Mouse (Mus musculus) spleen, postnatal 14 days (tissue): ENCODE results near the gene Wdr5b.
"Not testable (repeated sequence)": the region's sequence is repeated elsewhere in the genome, so short reads cannot be mapped to it uniquely, and the experiment has no call there.

Experiments
- DNase-seq, 2 experiments: peaks; one replicate each; pipeline ENCODE4 v3.0.0; 2021 to 2022; ENCODE audit warnings: low spot score in 2 of 2

Wdr5b gene

GRCm38 (mm10) chr16:36040640-36041624 is at the start of gene Wdr5b:
Gene Wdr5b (plus strand): TSS chr16:36041190.
- peak; percentile 68 for DNase-seq

DNA sequence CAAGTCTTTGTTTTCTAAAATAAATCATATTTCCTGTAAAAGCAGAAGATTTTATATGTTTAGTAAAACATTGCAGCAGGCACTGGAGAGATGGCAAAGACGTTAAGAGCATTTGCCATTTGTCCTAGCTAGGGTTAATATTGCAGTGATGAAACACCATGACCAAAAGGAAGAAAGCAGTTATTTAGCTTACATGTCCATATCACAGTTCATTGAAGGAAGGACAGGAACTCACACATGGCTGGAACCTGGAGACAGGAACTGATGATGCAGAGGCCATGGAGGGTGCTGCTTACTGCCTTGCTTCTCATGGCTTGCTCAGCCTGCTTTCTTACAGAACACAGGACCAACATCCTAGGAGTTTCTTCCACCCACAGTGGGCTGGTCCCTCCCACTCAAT is 48.6 kb upstream of the Wdr5b start:
- no peak for DNase-seq

GRCm38 (mm10) chr16:35993316-35993715 is 47.7 kb upstream of the Wdr5b start:
- DNase-seq = no peak

- not testable (repeated sequence) for DNase-seq
Observed at GRCm38 (mm10) chr16:35998852-35999251, 42.1 kb upstream of the Wdr5b start.

DNA sequence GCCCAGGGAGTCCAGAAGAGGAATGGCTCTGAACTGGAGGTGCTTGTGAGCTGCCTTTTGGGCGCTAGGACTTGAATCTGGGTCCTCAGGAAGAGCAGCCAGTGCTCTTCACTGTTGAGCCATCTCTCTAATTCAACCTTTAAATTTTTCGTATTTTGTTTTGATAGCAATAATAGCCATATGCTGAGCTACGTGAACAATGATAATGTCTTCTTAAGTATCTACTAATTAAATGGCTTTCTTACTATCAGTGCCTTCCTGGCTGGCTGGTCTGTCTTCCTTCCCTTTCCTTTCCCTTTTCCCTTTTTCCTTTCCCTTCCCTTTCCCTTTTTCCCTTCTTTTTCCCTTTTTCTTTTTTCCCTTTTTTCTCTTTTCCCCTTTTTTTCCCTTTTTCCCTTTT is 32.6 kb upstream of the Wdr5b start:
- DNase-seq = no peak

- DNase-seq = no peak
Observed at GRCm38 (mm10) chr16:36016335-36016734, 24.7 kb upstream of the Wdr5b start.

- not testable (repeated sequence) for DNase-seq
Observed at GRCm38 (mm10) chr16:36028120-36028519, 12.9 kb upstream of the Wdr5b start.

- DNase-seq = no peak
Observed at GRCm38 (mm10) chr16:36041625-36042020, 633 bp downstream of the Wdr5b start.

DNA sequence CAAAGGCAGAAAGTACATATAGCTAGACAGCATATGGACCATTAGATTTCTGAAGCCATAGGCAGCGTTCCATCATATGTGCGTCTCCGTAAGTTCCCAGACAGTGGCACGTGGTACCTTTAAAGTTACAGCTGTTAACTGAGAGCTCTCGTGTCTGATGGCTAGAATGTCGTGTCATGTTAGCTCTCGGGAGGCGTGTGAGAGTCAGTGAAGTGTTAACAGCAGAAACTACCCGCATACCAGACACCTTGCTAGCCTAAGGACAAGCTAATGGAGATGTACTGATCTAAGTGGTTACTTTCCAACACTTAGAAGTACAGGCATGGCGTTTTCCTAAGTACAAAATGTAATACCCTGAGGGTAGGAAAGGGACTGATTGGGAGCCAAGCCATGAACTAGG is 2.1 kb downstream of the Wdr5b start:
- DNase-seq = no peak

DNA sequence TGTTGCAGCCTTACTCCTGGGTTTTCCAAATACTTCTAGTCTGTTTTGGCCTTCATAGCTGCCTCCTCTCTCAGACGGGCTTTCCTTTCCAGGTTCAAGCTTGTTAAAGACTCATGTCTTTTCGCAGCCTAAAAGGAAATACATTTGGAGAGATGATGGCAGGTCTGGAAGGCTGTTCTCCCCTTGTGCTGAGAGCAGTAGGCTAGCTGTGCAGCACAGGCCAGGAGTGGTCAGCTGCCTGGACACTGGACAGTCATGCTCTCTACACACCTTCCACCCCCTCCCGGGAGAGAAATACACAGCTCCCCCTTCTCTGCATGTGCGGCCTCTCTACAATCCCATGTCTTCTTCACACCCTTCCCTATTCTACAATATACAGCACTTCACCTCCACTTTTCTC is 3.0 kb downstream of the Wdr5b start:
- DNase-seq = no peak

DNA sequence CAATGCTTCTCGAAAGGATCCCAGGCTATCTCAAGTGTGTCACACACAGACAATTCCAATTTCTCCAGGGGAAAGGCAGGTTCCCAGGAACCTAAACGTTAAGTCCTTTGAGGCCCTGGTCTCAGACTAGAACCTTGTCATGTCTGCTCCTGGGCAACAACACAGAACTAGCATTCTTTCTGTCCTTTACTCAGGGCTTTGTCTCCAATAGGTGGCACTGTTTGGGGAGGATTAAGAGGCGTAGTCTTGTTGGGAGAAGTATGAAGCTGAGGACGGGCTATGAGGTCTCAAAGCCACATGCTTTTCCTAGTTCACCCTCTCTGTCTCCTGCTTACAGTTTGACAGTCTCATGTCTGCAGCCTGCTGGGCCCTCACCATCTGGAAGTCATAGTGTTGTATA is 6.5 kb downstream of the Wdr5b start:
- no peak for DNase-seq

- no peak for DNase-seq
Observed at GRCm38 (mm10) chr16:36051491-36051890, 10.5 kb downstream of the Wdr5b start.

DNA sequence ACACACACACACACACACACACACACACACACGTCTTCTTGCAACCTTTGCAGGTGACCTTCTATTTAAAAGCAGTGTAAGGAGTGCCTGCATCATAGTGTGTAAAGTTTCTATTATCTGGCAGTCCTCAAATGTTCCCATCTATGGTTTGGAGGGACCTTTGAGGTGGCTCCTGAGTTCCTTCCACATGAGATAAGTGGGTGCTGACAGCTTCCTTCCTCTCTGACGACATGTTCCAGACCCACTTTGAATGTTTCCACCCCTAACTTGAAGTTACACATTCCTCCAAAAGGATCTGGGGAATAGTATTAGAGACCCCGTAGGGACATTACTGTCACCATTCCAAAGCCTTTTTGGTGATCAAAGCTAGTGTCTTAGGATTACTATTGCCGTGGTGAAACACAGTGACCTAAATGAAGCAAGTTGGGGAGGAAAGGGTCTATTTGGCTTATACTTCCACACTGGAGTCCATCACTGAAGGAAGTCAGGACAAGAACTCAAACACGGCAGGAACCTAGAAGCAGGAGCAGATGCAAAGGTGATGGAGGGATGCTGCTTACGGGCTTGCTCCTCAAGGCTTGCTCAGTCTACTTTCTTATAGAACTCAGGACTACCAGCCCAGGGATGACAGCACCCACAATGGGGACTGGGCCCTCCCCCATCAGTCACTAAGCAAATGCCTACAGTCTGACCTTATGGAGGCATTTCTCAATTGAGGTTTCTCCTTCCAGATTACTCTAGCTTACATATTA is 12.7 kb downstream of the Wdr5b start:
- no peak for DNase-seq

GRCm38 (mm10) chr16:36054920-36055319 is 13.9 kb downstream of the Wdr5b start:
- no peak for DNase-seq

DNA sequence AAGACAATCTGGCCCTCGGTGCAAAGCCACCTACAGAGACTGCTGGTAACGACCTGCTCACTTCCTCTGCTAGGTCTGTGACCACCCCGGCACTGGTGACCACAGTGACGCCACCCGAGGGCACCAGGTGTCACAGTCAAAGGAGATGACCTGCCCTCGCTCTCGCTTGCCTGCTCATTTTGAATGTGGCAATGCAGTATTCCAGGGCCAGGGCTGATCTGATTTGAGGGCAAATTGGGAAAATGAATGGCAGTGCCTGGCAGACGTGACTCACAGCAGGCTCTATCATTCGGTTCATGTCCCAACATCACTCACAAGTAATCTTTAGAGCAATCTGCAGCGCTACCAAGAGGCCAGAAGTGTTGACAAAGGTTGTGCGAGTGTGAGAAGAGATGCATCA is 15.4 kb downstream of the Wdr5b start:
- no peak for DNase-seq

- DNase-seq = no peak
Observed at GRCm38 (mm10) chr16:36057933-36058475, 17.0 kb downstream of the Wdr5b start.

DNA sequence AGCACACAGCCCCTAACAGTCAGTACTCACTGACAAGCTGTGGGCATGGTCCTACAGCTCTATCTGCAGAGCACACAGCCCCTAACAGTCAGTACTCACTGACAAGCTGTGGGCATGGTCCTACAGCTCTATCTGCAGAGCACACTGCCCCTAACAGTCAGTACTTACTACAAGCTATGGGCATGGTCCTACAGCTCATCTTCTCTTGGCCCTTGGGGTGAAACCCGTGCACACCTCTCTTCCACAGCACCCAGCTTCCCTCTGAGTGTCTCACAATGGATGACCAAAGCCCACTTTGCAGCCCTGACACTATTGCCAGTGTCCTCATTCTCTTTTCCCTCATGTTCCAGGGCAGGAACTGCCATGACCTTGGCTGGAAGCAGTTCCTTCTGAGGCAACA is 21.5 kb downstream of the Wdr5b start:
- not testable (repeated sequence) for DNase-seq

DNA sequence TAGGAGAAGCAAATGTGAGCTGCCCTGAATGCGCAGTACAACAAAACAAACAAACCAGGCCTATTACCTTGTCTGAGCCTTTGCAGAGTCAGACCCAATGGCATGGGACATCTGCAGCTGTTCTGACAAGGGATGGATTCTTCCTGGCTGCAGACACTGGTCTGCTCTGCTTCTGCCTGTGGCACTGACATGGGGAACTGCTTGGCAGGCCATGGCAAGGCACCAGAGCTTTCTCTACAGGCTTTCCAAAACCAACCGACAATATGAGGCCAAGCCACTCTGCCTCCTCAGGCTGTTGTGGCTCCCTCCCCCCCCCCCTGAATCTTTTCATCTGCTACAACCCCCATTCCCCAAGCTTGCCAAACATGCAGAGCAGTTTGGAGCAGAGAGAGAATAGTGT is 22.3 kb downstream of the Wdr5b start:
- DNase-seq = no peak

GRCm38 (mm10) chr16:36064904-36065303 is 23.9 kb downstream of the Wdr5b start:
- DNase-seq = no peak

DNA sequence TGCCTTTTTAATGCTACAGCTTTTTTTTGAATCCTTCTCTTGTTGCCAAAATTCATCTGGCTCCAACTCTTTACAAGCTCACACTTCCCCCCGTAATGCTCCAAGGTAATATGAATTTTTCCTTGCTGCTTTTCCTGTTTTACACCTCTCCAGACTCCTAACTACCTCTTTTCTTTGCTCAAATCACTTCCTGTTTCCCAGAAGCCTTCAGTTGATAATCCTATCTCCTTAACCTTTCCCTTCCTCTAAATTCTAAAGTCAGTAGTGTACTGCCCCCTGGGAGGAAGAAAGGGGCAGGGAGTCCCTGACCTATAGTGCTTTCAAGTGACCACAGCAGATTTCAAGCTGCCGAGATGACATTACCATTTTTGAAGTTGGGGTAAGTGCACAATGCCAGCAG is 26.7 kb downstream of the Wdr5b start:
- no peak for DNase-seq

- DNase-seq = no peak
Observed at GRCm38 (mm10) chr16:36068356-36068755, 27.4 kb downstream of the Wdr5b start.

DNA sequence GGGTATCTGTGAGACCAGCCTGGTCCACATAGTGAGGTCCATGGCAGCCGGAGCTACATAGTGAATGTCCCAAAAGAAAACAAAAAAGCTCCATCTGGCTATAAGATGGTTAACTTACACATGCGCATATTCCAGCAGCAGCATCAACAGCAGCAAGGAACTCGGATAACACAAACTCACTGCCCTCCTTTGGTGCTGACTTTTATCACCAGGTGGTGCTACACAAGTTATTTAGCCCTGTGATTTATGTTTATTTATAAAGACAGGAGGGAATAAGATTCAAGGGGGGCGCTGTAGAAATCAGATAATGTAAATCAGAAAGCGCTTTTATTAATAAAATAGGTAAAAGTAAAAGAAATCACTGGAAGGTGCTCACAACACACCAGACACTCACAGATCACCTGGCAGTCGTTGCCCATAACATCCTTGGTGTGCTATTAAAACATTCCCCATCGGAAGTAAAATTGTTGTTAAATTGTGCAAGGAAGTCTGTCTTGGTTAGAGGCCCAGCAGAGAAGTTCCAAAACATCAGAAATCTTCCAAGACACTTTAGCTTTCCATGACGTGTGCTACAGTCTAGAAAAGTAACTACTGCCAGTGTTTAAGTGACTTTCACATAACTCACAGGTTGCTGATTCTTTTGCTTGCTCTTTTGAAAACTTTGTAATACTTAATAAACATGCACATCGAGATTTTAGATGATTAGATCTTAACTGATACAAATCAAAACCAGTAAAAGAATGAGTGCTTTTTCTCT is 29.0 kb downstream of the Wdr5b start:
- DNase-seq = no peak
